Mouse (Mus musculus) forebrain, embryonic 16.5 days (tissue): ENCODE data around the gene Atad1. TPM values are rescaled to one million over a fixed set of nuclear protein-coding genes. Genes with fewer than 3 reads are reported as not detected.

Experiments used
- ATAC-seq: fragments of 200-750 bp; cut with Nextera tagmentation; 2 replicates; pipeline ENCODE4 v1.8.0; 2017; ENCODE audit warnings: mild to moderate bottlenecking, moderate library complexity
- H3K27ac ChIP-seq: fragments of 300-500 bp; sonication (generic); 2 replicates; pipeline ENCODE4 v1.5.1; 2014; ENCODE audit warnings: low read length, control low read depth
- H3K27me3 ChIP-seq: fragments of 300-500 bp; sonication (generic); replicated peaks from 2 replicates; pipeline ENCODE4 v1.6.1; 2014; ENCODE audit warnings: low read length; ENCODE audit not compliant: control insufficient read depth, insufficient read depth
- H3K36me3 ChIP-seq: fragments of 300-500 bp; sonication (generic); 2 replicates; pipeline ENCODE4 v1.6.1; 2014; ENCODE audit not compliant: control insufficient read depth, insufficient read depth
- H3K4me1 ChIP-seq: fragments of 300-500 bp; sonication (generic); replicated peaks from 2 replicates; pipeline ENCODE4 v1.6.1; 2014; ENCODE audit warnings: low read length; ENCODE audit not compliant: control insufficient read depth, insufficient read depth
- H3K4me2 ChIP-seq: fragments of 300-500 bp; sonication (generic); 2 replicates; pipeline ENCODE4 v1.6.1; 2014; ENCODE audit warnings: mild to moderate bottlenecking, low read length, control low read depth
- H3K4me3 ChIP-seq: fragments of 300-500 bp; sonication (generic); replicated peaks from 2 replicates; pipeline ENCODE4 v1.5.1; 2014; ENCODE audit warnings: mild to moderate bottlenecking, low read length, control low read depth
- H3K9ac ChIP-seq: fragments of 300-500 bp; sonication (generic); replicated peaks from 2 replicates; pipeline ENCODE4 v1.6.1; 2014; ENCODE audit warnings: low read depth, low read length, control low read depth
- H3K9me3 ChIP-seq: fragments of 300-500 bp; sonication (generic); 2 replicates; pipeline ENCODE4 v1.6.1; 2016; ENCODE audit warnings: low read length; ENCODE audit not compliant: control insufficient read depth
- WGBS: fragments of 180-500 bp; shearing (Covaris S2); extraction: QIAGEN DNeasy Blood & Tissue Kit; methylation state at CpG from one replicate; pipeline ENCODE4 v1.1.7; 2014; 5-methylcytosine and 5-hydroxymethylcytosine counted together
- polyA plus RNA-seq: library from polyadenylated mRNA; unstranded; fragments of >200 nt; fragmentation: Nextera tagmentation; extraction: Ambion mirVana; gene quantifications from 2 replicates; pipeline ENCODE4 v1.2.1, GENCODE M21; 2015

The Atad1 gene
- polyA plus RNA-seq, 1 experiment from 2014 or later = 123 TPM

DNA sequence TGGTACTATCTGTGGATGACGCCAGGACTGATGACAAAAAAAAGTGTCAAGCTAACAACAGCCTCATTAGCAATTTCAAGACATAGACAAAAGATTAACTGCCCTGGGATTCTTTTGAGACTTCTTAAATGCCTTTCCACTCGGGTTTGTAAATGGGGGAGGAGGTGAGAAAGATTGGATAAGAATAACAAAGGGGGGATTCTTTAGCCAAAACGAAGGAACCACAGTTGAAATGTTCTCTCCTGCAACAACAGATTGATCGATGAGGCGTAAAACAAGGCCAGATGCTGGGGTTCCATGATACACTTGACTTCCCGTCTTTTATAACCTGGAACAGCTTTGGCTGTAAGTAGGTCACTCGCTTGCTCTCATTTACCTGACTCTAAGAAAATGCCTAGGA lies 15.8 kb downstream of the Atad1 start:
- H3K27ac ChIP-seq = no peak overlapping the region
- no peak overlapping the region for H3K4me3 ChIP-seq
- ATAC-seq = no peak
- 10% methylated on average over 7 of the region's 7 CpGs for WGBS
- H3K36me3 ChIP-seq = no peaks in the 10 kb centered on the region
- no peak overlapping the region for H3K4me2 ChIP-seq
- H3K9ac ChIP-seq = no peak overlapping the region
- H3K9me3 ChIP-seq = no peaks in the 10 kb centered on the region
- H3K4me1 ChIP-seq = peaks cover 12% of the 10 kb centered on the region
- H3K27me3 ChIP-seq = no peaks in the 10 kb centered on the region

- Histone ChIP-seq H3K9me3 (no peaks in the 10 kb centered on the region), H3K4me3 (no peak overlapping the region), H3K4me2 (no peak overlapping the region), H3K27me3 (no peaks in the 10 kb centered on the region), H3K27ac (no peak overlapping the region), H3K36me3 (no peaks in the 10 kb centered on the region), H3K9ac (no peak overlapping the region), H3K4me1 (no peaks in the 10 kb centered on the region)
- 95% methylated on average over 1 of the region's 1 CpGs for WGBS
- ATAC-seq = no peak
These were observed 19.3 kb downstream of the Atad1 start for GRCm38 (mm10) chr19:32720319-32720718.

GRCm38 (mm10) chr19:32717590-32717989 lies 22.0 kb downstream of the Atad1 start:
- Histone ChIP-seq H3K9ac (no peak overlapping the region), H3K27ac (no peak overlapping the region), H3K36me3 (no peaks in the 10 kb centered on the region), H3K4me2 (no peak overlapping the region), H3K9me3 (no peaks in the 10 kb centered on the region), H3K4me3 (no peak overlapping the region), H3K4me1 (peaks cover 5% of the 10 kb centered on the region), H3K27me3 (no peaks in the 10 kb centered on the region)
- ATAC-seq = no peak
- WGBS = 63% methylated on average over 3 of the region's 3 CpGs

DNA sequence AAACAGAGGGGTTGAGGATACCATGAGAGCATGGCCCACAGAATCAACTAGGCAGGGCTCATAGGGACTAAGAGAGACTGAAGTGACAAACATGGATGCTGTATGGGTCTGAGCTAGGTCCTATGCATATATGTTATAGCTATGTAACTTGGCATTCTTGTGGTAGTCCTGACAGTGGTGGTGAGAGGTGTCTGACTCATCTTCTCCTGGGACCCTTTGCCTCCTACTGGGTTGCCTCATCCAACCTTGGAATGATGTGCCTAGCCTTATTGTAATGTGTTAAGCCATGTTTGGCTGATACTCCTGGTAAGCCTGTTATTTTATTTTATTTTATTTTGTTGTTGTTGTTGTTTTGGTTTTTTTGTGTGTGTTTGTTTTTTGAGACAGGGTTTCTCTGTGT lies 23.9 kb downstream of the Atad1 start:
- H3K9me3 ChIP-seq = no peaks in the 10 kb centered on the region
- no peak for ATAC-seq
- H3K9ac ChIP-seq = no peak overlapping the region
- peaks cover 11% of the 10 kb centered on the region for H3K4me1 ChIP-seq
- no peak overlapping the region for H3K4me3 ChIP-seq
- no peaks in the 10 kb centered on the region for H3K36me3 ChIP-seq
- no peak overlapping the region for H3K4me2 ChIP-seq
- no peaks in the 10 kb centered on the region for H3K27me3 ChIP-seq
- H3K27ac ChIP-seq = no peak overlapping the region

- H3K4me3 ChIP-seq = no peak overlapping the region
- no peaks in the 10 kb centered on the region for H3K36me3 ChIP-seq
- 9% methylated on average over 3 of the region's 3 CpGs for WGBS
- no peaks in the 10 kb centered on the region for H3K27me3 ChIP-seq
- ATAC-seq = no peak
- H3K9me3 ChIP-seq = no peaks in the 10 kb centered on the region
- no peak overlapping the region for H3K9ac ChIP-seq
- peaks cover 15% of the 10 kb centered on the region for H3K4me1 ChIP-seq
- no peak overlapping the region for H3K4me2 ChIP-seq
- H3K27ac ChIP-seq = no peak overlapping the region
These were observed 24.4 kb downstream of the Atad1 start for GRCm38 (mm10) chr19:32715201-32715600.

DNA sequence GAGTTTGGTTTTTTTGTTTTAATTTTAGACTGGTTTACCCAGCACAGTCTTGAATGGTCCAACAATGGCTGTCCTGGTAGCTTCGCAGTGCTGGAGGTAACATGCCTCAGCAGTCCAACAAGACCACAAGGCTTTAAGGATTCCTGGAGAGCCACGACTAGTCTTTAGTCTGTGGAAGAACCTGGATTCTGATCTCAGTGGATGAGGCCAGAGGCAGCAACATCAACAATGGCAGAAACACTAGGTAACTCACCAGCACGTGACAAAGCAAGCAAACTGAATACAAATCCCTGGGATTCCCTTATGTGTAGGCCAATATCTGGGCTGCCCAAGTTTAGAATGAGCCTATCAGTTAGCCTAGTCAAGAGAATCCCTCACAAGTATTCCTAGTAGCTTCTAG lies 26.1 kb downstream of the Atad1 start:
- WGBS = 73% methylated on average over 3 of the region's 3 CpGs

GRCm38 (mm10) chr19:32712588-32713042 lies 27.0 kb downstream of the Atad1 start:
- Histone ChIP-seq H3K4me3 (peak overlapping the region; percentile 88), H3K27ac (peak overlapping the region; percentile 92)

More for the DNA sequence above, 26.1 kb downstream of the Atad1 start:
- no peak overlapping the region for H3K9ac ChIP-seq
- no peak for ATAC-seq
- H3K27me3 ChIP-seq = no peaks in the 10 kb centered on the region
- no peaks in the 10 kb centered on the region for H3K36me3 ChIP-seq
- no peaks in the 10 kb centered on the region for H3K9me3 ChIP-seq
- peaks cover 15% of the 10 kb centered on the region for H3K4me1 ChIP-seq
- H3K4me3 ChIP-seq = no peak overlapping the region
- no peak overlapping the region for H3K27ac ChIP-seq
- no peak overlapping the region for H3K4me2 ChIP-seq

DNA sequence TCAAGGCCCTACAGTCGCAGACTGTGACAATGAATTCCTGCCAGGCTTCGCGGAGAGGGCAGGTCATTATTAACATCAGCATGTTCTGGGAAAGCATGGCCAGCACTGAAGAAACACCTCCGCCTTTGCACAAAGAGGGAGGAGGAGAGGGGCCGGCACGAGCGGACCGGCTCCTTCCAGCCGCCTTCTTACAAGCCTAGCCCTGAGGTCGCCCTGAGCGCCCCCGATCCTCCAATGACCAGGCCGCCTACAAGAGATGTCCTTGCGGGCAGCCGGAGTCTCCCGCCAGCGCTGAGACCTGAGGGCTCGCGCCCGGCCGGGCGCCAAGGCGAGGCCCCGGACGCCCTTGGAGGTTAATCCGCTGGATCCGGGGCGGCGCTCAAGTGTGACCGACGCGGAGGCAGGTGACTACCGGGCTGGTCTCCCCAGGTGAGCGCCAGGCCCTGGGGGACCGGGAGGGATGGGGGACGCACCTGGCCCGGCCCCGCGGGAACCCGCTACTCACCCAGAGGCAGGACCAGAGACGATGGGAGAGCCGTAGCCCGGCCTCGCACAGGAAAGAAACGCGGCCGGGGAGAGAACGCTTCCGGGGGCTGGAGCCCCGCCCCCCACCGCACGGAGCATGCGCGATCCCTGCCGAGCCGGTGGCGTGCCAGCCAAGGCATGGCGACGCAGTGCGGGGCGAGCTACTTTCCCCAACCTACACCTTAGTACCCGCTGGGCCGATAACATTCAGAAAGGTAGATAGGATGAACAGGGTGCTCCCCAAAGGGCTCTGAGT lies 27.6 kb downstream of the Atad1 start:
- H3K9ac ChIP-seq = peak overlapping the region; percentile 88
- H3K9me3 ChIP-seq = no peaks in the 10 kb centered on the region
- peak; percentile 98 for ATAC-seq
- peak overlapping the region; percentile 69 for H3K4me2 ChIP-seq
- under 1% methylated on average over 63 of the region's 63 CpGs for WGBS
- no peaks in the 10 kb centered on the region for H3K27me3 ChIP-seq
- no peaks in the 10 kb centered on the region for H3K36me3 ChIP-seq
- H3K27ac ChIP-seq = peak overlapping the region; percentile 92
- H3K4me3 ChIP-seq = peak overlapping the region; percentile 88
- H3K4me1 ChIP-seq = peaks cover 15% of the 10 kb centered on the region

More at GRCm38 (mm10) chr19:32712588-32713042, 27.0 kb downstream of the Atad1 start:
- Histone ChIP-seq H3K4me1 (peaks cover 15% of the 10 kb centered on the region), H3K36me3 (no peaks in the 10 kb centered on the region), H3K27me3 (no peaks in the 10 kb centered on the region), H3K9me3 (no peaks in the 10 kb centered on the region), H3K4me2 (peak overlapping the region; percentile 69), H3K9ac (peak overlapping the region; percentile 88)
- peak; percentile 87 for ATAC-seq
- 0% methylated on average over 11 of the region's 11 CpGs for WGBS

GRCm38 (mm10) chr19:32710288-32710687 lies 29.3 kb downstream of the Atad1 start:
- Histone ChIP-seq H3K4me3 (no peak overlapping the region), H3K9ac (no peak overlapping the region), H3K9me3 (no peaks in the 10 kb centered on the region), H3K4me1 (peaks cover 15% of the 10 kb centered on the region), H3K4me2 (no peak overlapping the region; the same call in 1 of the 2 replicates), H3K36me3 (0 out of 2 replicates have a peak, but pooled peaks cover 4% of the 10 kb centered on the region), H3K27ac (no peak overlapping the region), H3K27me3 (no peaks in the 10 kb centered on the region)
- no peak for ATAC-seq
- WGBS = 58% methylated on average over 3 of the region's 3 CpGs
